Mouse (Mus musculus): ENCODE data around the gene Pdpn. TPM values are rescaled to one million over a fixed set of nuclear protein-coding genes. Genes with fewer than 3 reads are reported as not detected.

The Pdpn gene
- 30.3 and 63.0 TPM in 2 replicates for polyA plus RNA-seq (2021; fragmentation: Nextera tagmentation)
- long read RNA-seq, experiment 1, transcript Pdpn-201 (6 exons, 1,817 nt) = major isoform, 28 of 49 reads
- long read RNA-seq, experiment 1, partial matches to known transcripts = 1 of 49 reads
- long read RNA-seq, experiment 1, other reads (novel, unspliced or antisense) = 20 of 49 reads
- long read RNA-seq, experiment 2, transcript Pdpn-201 (6 exons, 1,817 nt) = major isoform, 44 of 44 reads
- long read RNA-seq, experiment 2, partial matches to known transcripts = 0 of 44 reads
- long read RNA-seq, experiment 2, other reads (novel, unspliced or antisense) = 0 of 44 reads

GRCm38 (mm10) chr4:143299325-143300070, at the start of gene Pdpn:
Gene Pdpn (minus strand): TSS chr4:143299564.

Other genes starting within 250 kb of the Pdpn start
- gene Prdm2, start 86.6 kb downstream of the Pdpn start, polyA plus RNA-seq (2021; fragmentation: Nextera tagmentation) = 5.9 and 6.1 TPM in 2 replicates
- 1.4 TPM in 2 replicates for gene Lrrc38, start 50.2 kb upstream of the Pdpn start, polyA plus RNA-seq (2021; fragmentation: Nextera tagmentation)
- gene Pramel1, start 94.9 kb upstream of the Pdpn start, polyA plus RNA-seq (2021; fragmentation: Nextera tagmentation) = not detected in 2 replicates
- gene Pramef8, start 112.9 kb upstream of the Pdpn start, polyA plus RNA-seq (2021; fragmentation: Nextera tagmentation) = 6.0 and 6.4 TPM in 2 replicates
- not detected in 2 replicates for gene Oog4, start 150.8 kb upstream of the Pdpn start, polyA plus RNA-seq (2021; fragmentation: Nextera tagmentation)
- gene Gm13043, start 211.8 kb upstream of the Pdpn start, polyA plus RNA-seq (2021; fragmentation: Nextera tagmentation) = not detected in 2 replicates
- gene Gm13040, start 236.4 kb upstream of the Pdpn start, polyA plus RNA-seq (2021; fragmentation: Nextera tagmentation) = not detected in 2 replicates

Data from layer of hippocampus, adult 6 months (tissue).